Mouse (Mus musculus) heart, adult 2 months (tissue): ENCODE results near the gene Gm5152. TPM values are rescaled to one million over a fixed set of nuclear protein-coding genes. Genes with fewer than 3 reads are reported as not detected.
"Not testable (repeated sequence)": the region's sequence is repeated elsewhere in the genome, so short reads cannot be mapped to it uniquely, and the experiment has no call there.

Experiments used
- DNase-seq, 2 experiments: peaks; one replicate each; pipeline ENCODE4 v3.0.0; 2021
- H3K27ac ChIP-seq: fragments of 200-600 bp; 2 replicates; pipeline ENCODE4 v1.8.1; 2022
- H3K27me3 ChIP-seq: fragments of 200-500 bp; 2 replicates; pipeline ENCODE4 v1.6.1; 2012; ENCODE audit warnings: mild to moderate bottlenecking, low read length, inconsistent platforms, mixed read lengths; ENCODE audit not compliant: control insufficient read depth, insufficient read depth
- H3K36me3 ChIP-seq: fragments of 200-500 bp; 2 replicates; pipeline ENCODE4 v1.6.1; 2012; ENCODE audit warnings: low read length, inconsistent platforms; ENCODE audit not compliant: control insufficient read depth, insufficient read depth
- H3K4me1 ChIP-seq: fragments of 200-500 bp; 2 replicates; pipeline ENCODE4 v1.6.1; 2011; ENCODE audit warnings: low read length; ENCODE audit not compliant: control insufficient read depth, insufficient read depth
- H3K4me3 ChIP-seq: fragments of 200-600 bp; 2 replicates; pipeline ENCODE4 v1.8.1; 2022
- H3K79me2 ChIP-seq: fragments of 200-500 bp; replicated peaks from 2 replicates; pipeline ENCODE4 v1.6.1; 2012; ENCODE audit warnings: mild to moderate bottlenecking, inconsistent platforms, low read length, moderate library complexity, mixed read lengths; ENCODE audit not compliant: control insufficient read depth, insufficient read depth
- H3K9ac ChIP-seq: fragments of 200-500 bp; 2 replicates; pipeline ENCODE4 v1.6.1; 2012; ENCODE audit warnings: low read depth, mild to moderate bottlenecking, control low read depth, inconsistent platforms, low read length, mixed read lengths
- CTCF ChIP-seq: fragments of 200-600 bp; IDR thresholded peaks from 2 replicates; pipeline ENCODE4 v1.8.1; 2022; ENCODE audit warnings: antibody characterized with exemption, mild to moderate bottlenecking, moderate library complexity
- EP300 ChIP-seq: fragments of 200-500 bp; IDR thresholded peaks from 2 replicates; pipeline ENCODE4 v1.6.1; 2011; ENCODE audit warnings: low read depth, low read length, control low read depth; ENCODE audit not compliant: insufficient read depth
- POLR2A ChIP-seq: fragments of 200-500 bp; IDR thresholded peaks from 2 replicates; pipeline ENCODE4 v1.6.1; 2011; ENCODE audit warnings: mild to moderate bottlenecking, low read depth, low read length, control low read depth; ENCODE audit not compliant: insufficient read depth
- WGBS: fragments of 180-500 bp; shearing (Covaris S2); methylation state at CpG from one replicate; pipeline ENCODE4 v1.1.7; 2018; 5-methylcytosine and 5-hydroxymethylcytosine counted together
- intact Hi-C: fragments of 180-260 bp; cut with DNase I; formaldehyde crosslinking; loops from one replicate; pipeline ENCODE4 v1.15.1; 2025
- long read RNA-seq: library from polyadenylated mRNA; stranded (forward); transcript quantifications from one replicate; pipeline ENCODE4 v2.0.0, GENCODE M21; 2021
- polyA plus RNA-seq: library from polyadenylated mRNA; depleted of rRNA; stranded (reverse); fragments of >200 nt; gene quantifications from 2 replicates; pipeline ENCODE4 v1.2.3, GENCODE M21; 2012; rRNA removed
- total RNA-seq, 2 experiments: library from RNA; stranded (reverse); gene quantifications; 2 replicates each; pipeline ENCODE4 v1.2.3; 2021

Gm5152 gene
- total RNA-seq (not detected), polyA plus RNA-seq (not detected in 2 replicates)
- long read RNA-seq: 0 reads

DNA sequence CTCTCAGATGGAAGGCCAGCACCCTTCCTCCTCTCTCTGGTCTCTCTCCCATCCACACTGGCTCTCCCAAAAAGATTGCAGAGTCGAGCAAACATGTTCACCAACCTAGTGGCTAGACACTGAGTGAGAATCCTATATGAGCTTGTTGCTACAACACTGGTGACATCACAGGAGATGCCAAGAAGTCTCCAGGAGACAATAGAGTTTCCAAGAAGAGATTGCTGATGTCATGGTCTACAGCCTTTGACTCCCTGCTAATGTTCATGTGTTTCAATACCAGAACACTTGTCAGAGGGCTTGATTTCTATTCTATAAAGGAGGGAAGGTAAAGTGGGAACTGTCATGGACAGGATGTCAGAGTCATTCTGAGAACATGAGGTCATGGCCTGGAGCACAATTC, at the start of gene Gm5152:
Gm5152 (minus strand) TSS at position 101 of the 400 bp plus-strand sequence.
- H3K9ac ChIP-seq, H3K79me2 ChIP-seq, H3K4me1 ChIP-seq, H3K27me3 ChIP-seq, H3K36me3 ChIP-seq, H3K4me3 ChIP-seq, DNase-seq, H3K27ac ChIP-seq, intact Hi-C loops: not testable (repeated sequence)
- no CpG with 5 or more reads among the region's 1 CpGs for WGBS

DNA sequence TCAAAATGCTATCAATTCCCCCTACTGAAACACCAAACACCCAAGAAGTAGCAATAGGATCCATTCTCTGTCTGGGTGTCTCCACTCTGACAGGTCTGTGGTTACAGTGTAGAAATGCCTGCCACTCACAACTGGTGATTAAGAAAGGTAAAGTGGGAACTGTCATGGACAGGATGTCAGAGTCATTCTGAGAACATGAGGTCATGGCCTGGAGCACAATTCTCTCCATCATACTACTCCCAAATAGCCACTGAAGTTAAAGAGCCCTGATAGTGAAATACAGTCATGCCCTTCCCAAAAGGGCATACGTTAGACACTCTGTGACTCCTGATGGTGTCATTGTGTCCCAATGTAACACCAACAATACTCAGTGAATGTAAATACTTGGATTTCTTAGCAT, 8.4 kb upstream of the Gm5152 start:
- not testable (repeated sequence) for DNase-seq

GRCm38 (mm10) chr5:10245770-10246169, 556 bp downstream of the Gm5152 start:
- H3K27me3 ChIP-seq, H3K79me2 ChIP-seq, H3K9ac ChIP-seq, intact Hi-C loops, DNase-seq, H3K4me1 ChIP-seq, H3K36me3 ChIP-seq, H3K27ac ChIP-seq, H3K4me3 ChIP-seq: not testable (repeated sequence)

More for the DNA sequence above, 8.4 kb upstream of the Gm5152 start:
- intact Hi-C loops, H3K4me1 ChIP-seq, H3K27me3 ChIP-seq, H3K4me3 ChIP-seq, H3K9ac ChIP-seq, H3K27ac ChIP-seq, H3K36me3 ChIP-seq, H3K79me2 ChIP-seq: not testable (repeated sequence)
- WGBS: 65% methylated on average over 1 of the region's 1 CpGs

DNA sequence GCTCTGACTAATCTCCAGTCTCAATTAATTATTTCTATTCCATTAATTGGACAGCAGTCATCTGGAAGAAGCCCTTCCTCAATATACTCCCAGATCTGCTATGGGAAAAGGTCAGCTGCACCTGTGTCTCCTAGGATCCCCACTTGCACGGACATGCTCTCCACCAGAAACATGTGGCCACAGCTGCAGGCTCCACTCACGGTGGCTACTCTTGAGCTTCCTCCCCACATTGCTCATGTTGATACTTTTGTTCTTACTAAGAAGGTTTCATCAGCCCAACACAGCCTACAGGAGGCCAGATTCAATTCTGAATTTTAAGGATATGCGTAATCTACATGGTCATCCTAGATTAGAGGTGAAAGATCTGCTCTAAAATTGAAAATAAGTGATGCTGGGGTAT, 5.9 kb downstream of the Gm5152 start:
- H3K27ac ChIP-seq, H3K27me3 ChIP-seq, H3K9ac ChIP-seq, H3K36me3 ChIP-seq, H3K79me2 ChIP-seq, intact Hi-C loops, H3K4me1 ChIP-seq, DNase-seq, H3K4me3 ChIP-seq: not testable (repeated sequence)
- WGBS: 81% methylated on average over 3 of the region's 3 CpGs

DNA sequence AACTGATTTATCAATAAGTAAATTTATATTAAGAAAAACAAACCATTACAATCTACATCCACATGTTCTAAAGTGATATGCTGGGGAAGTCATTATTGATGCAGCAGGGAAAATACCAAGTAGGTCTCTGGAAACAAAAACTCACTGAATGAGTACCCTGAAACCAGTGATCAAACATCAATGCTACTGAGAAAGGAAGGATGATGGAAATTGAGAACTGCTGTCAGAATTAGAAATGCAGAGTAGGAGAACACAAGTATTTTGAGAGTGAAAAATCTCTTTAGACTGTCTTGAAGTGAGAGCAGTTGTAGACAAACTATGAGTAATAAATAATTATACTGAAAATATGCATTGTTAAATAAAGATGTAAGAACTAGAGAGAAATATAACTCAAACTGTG, 26.0 kb downstream of the Gm5152 start:
- Histone ChIP-seq H3K27me3 (no peaks in the 10 kb centered on the region), H3K36me3 (no peaks in the 10 kb centered on the region), H3K4me3 (no peak overlapping the region), H3K27ac (no peak overlapping the region), H3K4me1 (no peaks in the 10 kb centered on the region), H3K79me2 (no peaks in the 10 kb centered on the region), H3K9ac (no peak overlapping the region)
- intact Hi-C loops: no loop called here
- TF ChIP-seq CTCF (no peak), EP300 (no peak), POLR2A (no peak)
- DNase-seq: no peak

DNA sequence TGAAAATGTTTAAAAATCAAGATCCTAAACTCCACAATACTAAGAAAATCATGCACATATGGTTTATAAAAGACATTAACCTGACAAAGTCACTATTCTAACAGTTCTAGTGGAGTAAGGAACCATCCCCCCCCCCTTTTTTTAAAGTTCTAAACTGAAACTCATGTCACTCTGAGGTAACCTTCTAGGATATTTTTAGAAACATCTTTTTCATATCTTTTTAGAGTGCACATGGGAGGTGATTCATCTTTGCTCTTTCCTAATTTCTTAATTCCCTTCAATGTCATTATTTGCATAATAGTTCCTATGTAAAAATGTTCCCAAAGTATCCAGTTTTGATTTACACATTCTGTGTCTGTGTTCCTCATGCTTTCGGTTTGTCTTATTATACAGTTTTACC, 43.3 kb downstream of the Gm5152 start:
- Histone ChIP-seq H3K4me3 (no peak overlapping the region), H3K36me3 (no peaks in the 10 kb centered on the region), H3K27me3 (no peaks in the 10 kb centered on the region), H3K79me2 (no peaks in the 10 kb centered on the region), H3K4me1 (no peaks in the 10 kb centered on the region), H3K27ac (no peak overlapping the region), H3K9ac (no peak overlapping the region)
- no peak for DNase-seq
- 89% methylated on average over 1 of the region's 1 CpGs for WGBS
- intact Hi-C loops: no loop called here
- TF ChIP-seq EP300 (no peak), POLR2A (no peak), CTCF (no peak)

GRCm38 (mm10) chr5:10196880-10197279, 49.4 kb downstream of the Gm5152 start:
- no peak for DNase-seq
- Histone ChIP-seq H3K4me3 (no peak overlapping the region), H3K36me3 (no peaks in the 10 kb centered on the region), H3K4me1 (no peaks in the 10 kb centered on the region), H3K9ac (no peak overlapping the region), H3K27me3 (no peaks in the 10 kb centered on the region), H3K79me2 (no peaks in the 10 kb centered on the region), H3K27ac (no peak overlapping the region)
- intact Hi-C loops: no loop called here
- TF ChIP-seq POLR2A (no peak), EP300 (no peak), CTCF (no peak)
- WGBS: 25% methylated on average over 1 of the region's 1 CpGs
